Mouse (Mus musculus) CH12.LX (cell line): ENCODE measurements around the gene Pcdh10. TPM values are rescaled to one million over a fixed set of nuclear protein-coding genes. Genes with fewer than 3 reads are reported as not detected.

Source experiments
- DNase-seq: peaks from one replicate; pipeline ENCODE4 v3.0.0-alpha.2; 2013; ENCODE audit errors: extremely low read depth
- H3K27ac ChIP-seq: 2 replicates; pipeline ENCODE4 v1.5.1; 2012; ENCODE audit warnings: low read depth, mild to moderate bottlenecking, control low read depth, moderate library complexity; ENCODE audit not compliant: insufficient read depth
- H3K27me3 ChIP-seq: replicated peaks from 2 replicates; pipeline ENCODE3; 2012; ENCODE audit warnings: inconsistent platforms
- H3K36me3 ChIP-seq, 2 experiments: replicated peaks in 1 of 2; 2 replicates each; pipeline versions ENCODE3 to v1.6.1; 2012; ENCODE audit warnings: inconsistent platforms in 1 of 2, low read length in 1 of 2, mild to moderate bottlenecking in 1 of 2, mixed read lengths in 1 of 2, moderate library complexity in 1 of 2; ENCODE audit not compliant: control insufficient read depth in 1 of 2, insufficient read depth in 1 of 2
- H3K4me1 ChIP-seq, 2 experiments: 2 replicates each; pipeline ENCODE4 v1.6.1; 2012; ENCODE audit warnings: inconsistent platforms in 1 of 2, moderate library complexity in 1 of 2; ENCODE audit not compliant: insufficient read depth in 2 of 2, control insufficient read depth in 1 of 2
- H3K4me2 ChIP-seq: 2 replicates; pipeline ENCODE4 v1.6.1; 2012; ENCODE audit warnings: low read depth, mild to moderate bottlenecking, control low read depth; ENCODE audit not compliant: poor library complexity, insufficient read depth, severe bottlenecking
- H3K4me3 ChIP-seq, 3 experiments: fragments of 150-350 bp in 1 of 3; sonication (generic) in 1 of 3; replicated peaks in 1 of 3; 2 replicates each; pipeline versions ENCODE3 to v1.5.1; 2011 to 2012; ENCODE audit warnings: low read depth in 2 of 3, low read length in 2 of 3, mild to moderate bottlenecking in 2 of 3, moderate library complexity in 2 of 3, control low read depth in 1 of 3, improper control_type of control experiment in 1 of 3, inconsistent platforms in 1 of 3, mixed read lengths in 1 of 3; ENCODE audit not compliant: poor library complexity in 1 of 3
- H3K79me2 ChIP-seq: replicated peaks from 2 replicates; pipeline ENCODE4 v1.6.1; 2012; ENCODE audit warnings: mild to moderate bottlenecking, moderate library complexity; ENCODE audit not compliant: control insufficient read depth, poor library complexity, insufficient read depth, severe bottlenecking; ENCODE audit errors: extremely low read depth
- H3K9ac ChIP-seq: 2 replicates; pipeline ENCODE4 v1.6.1; 2012; ENCODE audit warnings: low read depth, mild to moderate bottlenecking, control low read depth, moderate library complexity; ENCODE audit not compliant: insufficient read depth
- H3K9me3 ChIP-seq: replicated peaks from 2 replicates; pipeline ENCODE3; 2012; ENCODE audit warnings: low read length, inconsistent platforms, mixed read lengths
- BHLHE40 ChIP-seq: IDR thresholded peaks from 2 replicates; pipeline ENCODE4 v1.6.1; 2011; ENCODE audit warnings: mild to moderate bottlenecking, low read depth, low read length, improper control_type of control experiment
- CHD1 ChIP-seq: IDR thresholded peaks from 2 replicates; pipeline ENCODE4 v1.6.1; 2012; ENCODE audit warnings: low read depth, low read length, improper control_type of control experiment, inconsistent platforms
- E2F4 ChIP-seq: IDR thresholded peaks from 2 replicates; pipeline ENCODE4 v1.6.1; 2011; ENCODE audit warnings: low read depth, low read length, improper control_type of control experiment; ENCODE audit not compliant: insufficient replicate concordance
- EP300 ChIP-seq: IDR thresholded peaks from 2 replicates; pipeline ENCODE4 v1.6.1; 2011; ENCODE audit warnings: low read length, improper control_type of control experiment
- GABPA ChIP-seq: IDR thresholded peaks from 2 replicates; pipeline ENCODE4 v1.6.1; 2012; ENCODE audit warnings: low read depth, low read length, improper control_type of control experiment, inconsistent platforms; ENCODE audit not compliant: insufficient replicate concordance
- IRF4 ChIP-seq: IDR thresholded peaks from 2 replicates; pipeline ENCODE4 v1.6.1; 2014; ENCODE audit warnings: low read depth, mild to moderate bottlenecking, inconsistent platforms, low read length, improper control_type of control experiment
- MAFK ChIP-seq: IDR thresholded peaks from 2 replicates; pipeline ENCODE4 v1.6.1; 2011; ENCODE audit warnings: low read length, improper control_type of control experiment; ENCODE audit not compliant: insufficient replicate concordance
- MAX ChIP-seq: IDR thresholded peaks from 2 replicates; pipeline ENCODE4 v1.6.1; 2011; ENCODE audit warnings: low read length, improper control_type of control experiment
- POLR2A ChIP-seq: IDR thresholded peaks from 2 replicates; pipeline ENCODE4 v1.6.1; 2011; ENCODE audit warnings: low read depth, mild to moderate bottlenecking, improper control_type of control experiment, low read length
- TCF12 ChIP-seq: IDR thresholded peaks from 2 replicates; pipeline ENCODE4 v1.6.1; 2014; ENCODE audit warnings: low read depth, mild to moderate bottlenecking, inconsistent platforms, low read length, improper control_type of control experiment
- UBTF ChIP-seq: IDR thresholded peaks from 2 replicates; pipeline ENCODE4 v1.6.1; 2012; ENCODE audit warnings: low read depth, mild to moderate bottlenecking, inconsistent platforms, low read length, improper control_type of control experiment, moderate library complexity
- dilution Hi-C: fragments of 300-500 bp; cut with MboI; formaldehyde crosslinking; loops from 2 replicates; pipeline ENCODE4 v1.14.3; 2020; ENCODE audit warnings: low sequenced_read_pairs; ENCODE audit not compliant: extremely low pct_unique_long_range_greater_than_20kb, extremely low pct_ligation_motif_present
- in situ Hi-C: fragments of 300-500 bp; cut with MboI; formaldehyde crosslinking; loops from 3 replicates; pipeline ENCODE4 v1.14.3; 2019; ENCODE audit warnings: low sequenced_read_pairs, low pct_ligation_motif_present, low pct_unique_long_range_greater_than_20kb, mixed read lengths
- polyA plus RNA-seq: library from polyadenylated mRNA; unstranded; fragments of >175 nt; gene quantifications from 2 replicates; pipeline ENCODE4 v1.2.1, GENCODE M21; 2012; ENCODE audit warnings: low read depth; ENCODE audit not compliant: insufficient read length
- total RNA-seq, 2 experiments: library from RNA; depleted of rRNA; stranded (reverse); fragments of 300-350 nt in 1 of 2; fragments of >200 nt in 1 of 2; gene quantifications; 2 replicates each; pipeline ENCODE4 v1.2.3; 2012 to 2014

The Pcdh10 gene
- total and polyA plus RNA-seq, 3 experiments: not detected

DNA sequence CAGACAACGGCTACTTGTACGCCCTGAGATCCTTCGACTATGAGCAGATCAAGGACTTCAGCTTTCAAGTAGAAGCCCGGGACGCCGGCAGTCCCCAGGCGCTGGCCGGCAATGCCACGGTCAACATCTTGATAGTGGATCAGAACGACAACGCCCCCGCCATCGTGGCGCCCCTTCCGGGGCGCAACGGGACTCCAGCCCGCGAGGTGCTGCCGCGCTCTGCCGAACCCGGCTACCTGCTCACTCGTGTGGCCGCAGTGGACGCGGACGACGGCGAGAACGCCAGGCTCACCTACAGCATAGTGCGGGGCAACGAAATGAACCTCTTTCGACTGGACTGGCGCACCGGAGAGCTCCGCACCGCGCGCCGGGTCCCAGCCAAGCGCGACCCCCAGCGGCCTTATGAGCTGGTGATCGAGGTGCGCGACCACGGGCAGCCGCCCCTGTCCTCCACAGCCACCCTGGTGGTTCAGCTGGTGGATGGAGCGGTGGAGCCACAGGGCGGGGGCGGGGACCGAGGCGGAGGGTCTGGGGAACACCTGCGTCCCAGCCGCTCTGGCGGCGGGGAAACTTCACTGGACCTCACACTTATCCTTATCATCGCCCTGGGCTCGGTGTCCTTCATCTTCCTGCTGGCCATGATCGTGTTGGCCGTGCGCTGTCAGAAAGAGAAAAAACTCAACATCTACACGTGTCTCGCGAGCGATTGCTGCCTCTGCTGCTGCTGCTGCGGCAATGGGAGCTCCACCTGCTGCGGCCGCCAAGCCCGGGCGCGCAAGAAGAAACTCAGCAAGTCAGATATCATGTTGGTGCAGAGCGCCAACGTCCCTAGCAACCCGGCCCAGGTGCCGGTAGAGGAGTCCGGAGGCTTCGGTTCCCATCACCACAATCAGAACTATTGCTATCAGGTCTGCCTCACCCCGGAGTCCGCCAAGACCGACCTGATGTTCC, 2.9 kb downstream of the Pcdh10 start:
- H3K36me3 ChIP-seq: no peaks in the 10 kb centered on the region
- H3K4me1 ChIP-seq: no peaks in the 10 kb centered on the region
- dilution Hi-C loops (no loop called here), in situ Hi-C loops (no loop called here)
- no peak overlapping the region for H3K4me3 ChIP-seq
- no peak overlapping the region for H3K9ac ChIP-seq
- H3K27me3 ChIP-seq: no peaks in the 10 kb centered on the region
- TF ChIP-seq MAX (no peak), UBTF (no peak), BHLHE40 (no peak), POLR2A (no peak)
- H3K4me2 ChIP-seq: no peak overlapping the region
- peaks cover 62% of the 10 kb centered on the region for H3K9me3 ChIP-seq
- DNase-seq: no peak
- no peaks in the 10 kb centered on the region for H3K79me2 ChIP-seq
- no peak overlapping the region for H3K27ac ChIP-seq

GRCm38 (mm10) chr3:45382032-45382755, 4.0 kb downstream of the Pcdh10 start:
- Histone ChIP-seq H3K4me3 (no peak overlapping the region), H3K9me3 (peaks cover 55% of the 10 kb centered on the region), H3K27ac (no peak overlapping the region), H3K4me2 (no peak overlapping the region), H3K27me3 (no peaks in the 10 kb centered on the region), H3K4me1 (no peaks in the 10 kb centered on the region), H3K79me2 (no peaks in the 10 kb centered on the region), H3K9ac (no peak overlapping the region), H3K36me3 (no peaks in the 10 kb centered on the region)
- dilution Hi-C loops: no loop called here
- TF ChIP-seq CHD1 (no peak), GABPA (no peak), MAX (no peak), EP300 (no peak), MAFK (no peak), E2F4 (no peak), TCF12 (no peak), POLR2A (no peak), IRF4 (no peak)
- DNase-seq: no peak
- in situ Hi-C loops: no loop called here
